Mouse (Mus musculus): ENCODE results near the gene Ttll7.

GRCm38 (mm10) chr3:146812041-146812878 lies 39.9 kb upstream of the Ttll7 start:
- TF ChIP-seq POLR2A (IDR thresholded peaks at IDR 0.05; ENCODE audit: control insufficient read depth, extremely low read depth, insufficient read depth, low read length, poor library complexity) (no peak), CTCF (IDR thresholded peaks at IDR 0.05; ENCODE audit: borderline replicate concordance, control insufficient read depth, extremely low read depth, insufficient read depth, low read length, poor library complexity) (no peak; the same call in 1 of the 2 replicates)

All from thymus, adult 2 months (tissue).